Mouse (Mus musculus) neural tube, embryonic 13.5 days (tissue): ENCODE results near the gene Cecr2. TPM values are rescaled to one million over a fixed set of nuclear protein-coding genes. Genes with fewer than 3 reads are reported as not detected.

ENCODE experiments used
- ATAC-seq: fragments of 200-750 bp; cut with Nextera tagmentation; 2 replicates; pipeline ENCODE4 v1.8.0; 2017; ENCODE audit warnings: low read depth, mild to moderate bottlenecking, moderate TSS enrichment, moderate library complexity
- H3K27ac ChIP-seq: fragments of 300-500 bp; sonication (generic); replicated peaks from 2 replicates; pipeline ENCODE4 v1.5.1; 2015; ENCODE audit warnings: moderate library complexity, mild to moderate bottlenecking, inconsistent platforms
- H3K27me3 ChIP-seq: fragments of 300-500 bp; sonication (generic); 2 replicates; pipeline ENCODE4 v1.6.1; 2015; ENCODE audit warnings: mild to moderate bottlenecking, inconsistent platforms
- H3K36me3 ChIP-seq: fragments of 300-500 bp; sonication (generic); 2 replicates; pipeline ENCODE4 v1.6.1; 2015; ENCODE audit warnings: mild to moderate bottlenecking, inconsistent platforms
- H3K4me1 ChIP-seq: fragments of 300-500 bp; sonication (generic); replicated peaks from 2 replicates; pipeline ENCODE4 v1.6.1; 2015; ENCODE audit warnings: inconsistent platforms
- H3K4me2 ChIP-seq: fragments of 300-500 bp; sonication (generic); 2 replicates; pipeline ENCODE4 v1.6.1; 2015; ENCODE audit warnings: inconsistent platforms, mild to moderate bottlenecking, moderate library complexity
- H3K4me3 ChIP-seq: fragments of 300-500 bp; sonication (generic); 2 replicates; pipeline ENCODE4 v1.5.1; 2015; ENCODE audit warnings: mild to moderate bottlenecking, inconsistent platforms
- H3K9ac ChIP-seq: fragments of 300-500 bp; sonication (generic); 2 replicates; pipeline ENCODE4 v1.6.1; 2015; ENCODE audit warnings: moderate library complexity, mild to moderate bottlenecking, inconsistent platforms
- H3K9me3 ChIP-seq: fragments of 300-500 bp; sonication (generic); 2 replicates; pipeline ENCODE4 v1.6.1; 2016; ENCODE audit warnings: inconsistent platforms
- WGBS: fragments of 180-500 bp; shearing (Covaris S2); methylation state at CpG from one replicate; pipeline ENCODE4 v1.1.7; 2015; 5-methylcytosine and 5-hydroxymethylcytosine counted together
- polyA plus RNA-seq: library from polyadenylated mRNA; unstranded; fragments of >200 nt; fragmentation: Nextera tagmentation; extraction: Ambion mirVana; gene quantifications from 2 replicates; pipeline ENCODE4 v1.2.1, GENCODE M21; 2015

Cecr2 gene
- polyA plus RNA-seq, 1 experiment from 2014 or later, result 7.1 TPM

DNA sequence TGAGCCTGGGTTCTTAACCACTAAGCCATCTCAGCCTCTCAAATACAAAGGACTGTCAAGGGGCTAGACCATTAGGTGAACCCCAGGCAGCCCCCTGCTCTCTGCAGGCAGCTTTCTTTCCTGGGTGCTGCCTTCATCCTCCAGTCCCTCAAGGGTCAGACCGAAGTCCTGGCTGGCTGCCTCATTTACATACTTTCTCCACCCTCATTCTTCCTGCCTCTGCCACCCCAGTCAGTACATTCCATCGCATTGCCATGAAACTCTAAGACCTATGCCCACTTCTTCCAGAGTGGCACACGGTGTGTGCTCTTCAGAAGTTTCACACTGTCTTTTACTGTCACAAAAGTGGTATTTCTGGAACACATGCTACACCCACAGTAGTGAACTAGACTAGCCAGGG is 112.1 kb downstream of the Cecr2 start:
- H3K9ac ChIP-seq, result no peak overlapping the region
- H3K9me3 ChIP-seq, result no peaks in the 10 kb centered on the region
- no peaks in the 10 kb centered on the region for H3K27me3 ChIP-seq
- H3K27ac ChIP-seq, result no peak overlapping the region
- H3K4me1 ChIP-seq, result peaks cover 18% of the 10 kb centered on the region
- H3K4me3 ChIP-seq, result no peak overlapping the region
- H3K36me3 ChIP-seq, result no peaks in the 10 kb centered on the region
- no peak overlapping the region for H3K4me2 ChIP-seq
- WGBS, result 62% methylated on average over 3 of the region's 3 CpGs
- no peak for ATAC-seq

DNA sequence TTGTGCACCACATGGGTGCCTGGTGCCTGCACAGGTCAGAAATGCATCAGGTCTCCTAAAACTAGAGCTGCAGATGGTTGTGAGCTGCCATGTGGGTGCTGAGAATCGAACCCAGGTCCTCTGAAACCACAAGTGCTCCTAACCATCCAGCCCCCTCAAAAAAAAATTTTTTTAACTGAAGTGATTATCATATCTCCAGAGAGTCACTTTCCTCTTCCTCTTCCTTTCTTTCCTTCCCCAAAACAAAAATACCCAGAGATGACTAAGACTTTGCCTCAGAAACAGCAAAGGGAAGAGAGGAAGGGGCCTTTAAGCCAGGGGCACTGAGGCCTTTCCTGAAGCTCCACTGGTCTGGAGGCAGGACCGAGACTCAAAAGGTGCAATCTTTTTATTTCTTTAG is 116.8 kb downstream of the Cecr2 start:
- no peak overlapping the region for H3K4me3 ChIP-seq
- peaks cover 20% of the 10 kb centered on the region for H3K4me1 ChIP-seq
- WGBS, result 86% methylated on average over 2 of the region's 2 CpGs
- no peaks in the 10 kb centered on the region for H3K27me3 ChIP-seq
- no peaks in the 10 kb centered on the region for H3K9me3 ChIP-seq
- H3K9ac ChIP-seq, result no peak overlapping the region
- no peak overlapping the region for H3K4me2 ChIP-seq
- no peaks in the 10 kb centered on the region for H3K36me3 ChIP-seq
- no peak overlapping the region for H3K27ac ChIP-seq
- no peak for ATAC-seq

DNA sequence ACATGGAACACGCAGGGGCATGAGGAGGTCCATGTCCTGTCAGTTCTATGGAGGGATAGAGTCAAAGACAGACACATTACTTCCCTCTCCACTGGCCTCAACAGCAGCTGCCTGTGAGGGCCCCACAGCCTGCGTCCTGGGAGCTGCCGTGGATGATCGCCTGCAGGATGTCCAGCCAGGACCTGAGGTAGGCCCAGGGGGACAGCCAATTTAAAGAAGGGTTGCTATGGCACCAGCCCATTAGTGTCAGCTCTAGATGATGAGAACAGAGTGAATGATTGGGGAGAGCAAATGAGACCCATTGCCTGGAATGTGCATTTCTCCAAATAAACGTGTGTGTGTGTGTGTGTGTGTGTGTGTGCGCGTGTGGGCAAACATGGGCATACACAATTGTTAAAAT is 118.2 kb downstream of the Cecr2 start:
- H3K27ac ChIP-seq, result 0 out of 2 replicates have a peak overlapping the region, but pooled peaks have one; percentile 15
- H3K4me3 ChIP-seq, result no peak overlapping the region
- H3K27me3 ChIP-seq, result no peaks in the 10 kb centered on the region
- 49% methylated on average over 7 of the region's 7 CpGs for WGBS
- peaks cover 20% of the 10 kb centered on the region for H3K4me1 ChIP-seq
- no peak overlapping the region for H3K9ac ChIP-seq
- no peak overlapping the region for H3K4me2 ChIP-seq
- ATAC-seq, result no peak
- peaks cover 4% of the 10 kb centered on the region; the same call in 1 of the 2 replicates for H3K36me3 ChIP-seq
- H3K9me3 ChIP-seq, result no peaks in the 10 kb centered on the region

DNA sequence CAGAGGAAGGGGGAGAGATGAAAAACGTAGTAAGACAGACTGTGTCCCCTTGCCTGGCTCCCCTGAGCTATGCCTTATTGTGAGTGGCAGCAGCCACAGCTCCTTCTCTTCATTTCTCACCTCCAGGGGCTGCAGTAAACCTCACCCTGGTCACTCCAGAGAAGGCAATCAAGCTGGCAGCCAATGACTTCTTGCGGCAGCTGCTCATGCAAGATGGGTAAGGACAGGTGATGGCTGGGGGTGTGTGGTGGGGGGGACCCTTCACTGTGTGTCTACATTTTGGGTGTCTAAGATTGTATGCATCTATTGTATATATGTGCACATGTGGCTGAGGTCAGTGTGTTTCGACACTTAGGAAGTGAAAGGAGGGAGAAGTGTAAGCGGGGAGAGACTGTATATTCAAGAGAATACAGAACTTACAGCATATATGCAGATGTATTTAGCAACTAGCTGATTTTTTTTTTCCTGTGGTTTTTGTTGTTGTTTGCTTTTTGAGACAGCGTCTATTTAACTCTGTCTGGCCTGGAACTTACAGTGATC is 122.0 kb downstream of the Cecr2 start:
- H3K9me3 ChIP-seq, result no peaks in the 10 kb centered on the region
- peaks cover 20% of the 10 kb centered on the region for H3K4me1 ChIP-seq
- WGBS, result 81% methylated on average over 5 of the region's 5 CpGs
- H3K27me3 ChIP-seq, result no peaks in the 10 kb centered on the region
- H3K4me2 ChIP-seq, result no peak overlapping the region
- H3K4me3 ChIP-seq, result no peak overlapping the region
- no peak for ATAC-seq
- peaks cover 22% of the 10 kb centered on the region for H3K36me3 ChIP-seq
- no peak overlapping the region for H3K9ac ChIP-seq
- H3K27ac ChIP-seq, result no peak overlapping the region

DNA sequence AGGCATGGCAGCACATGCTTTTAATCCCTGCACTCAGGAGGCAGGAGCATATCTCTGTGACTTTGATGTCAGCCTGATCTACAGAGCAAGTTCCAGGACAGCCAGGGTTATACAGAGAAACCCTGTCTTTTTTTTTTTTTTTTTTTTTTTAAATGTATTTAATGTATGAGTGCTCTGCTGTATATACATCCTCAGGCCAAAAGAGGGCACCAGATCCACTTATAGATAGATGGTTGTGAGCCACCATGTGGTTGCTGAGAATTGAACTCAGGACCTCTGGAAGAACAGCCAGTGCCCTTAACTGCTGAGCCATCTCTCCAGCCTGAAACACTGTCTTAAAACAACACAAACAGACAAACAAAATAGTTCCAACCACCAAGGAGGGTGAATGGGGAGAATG is 122.7 kb downstream of the Cecr2 start:
- no peak for ATAC-seq

DNA sequence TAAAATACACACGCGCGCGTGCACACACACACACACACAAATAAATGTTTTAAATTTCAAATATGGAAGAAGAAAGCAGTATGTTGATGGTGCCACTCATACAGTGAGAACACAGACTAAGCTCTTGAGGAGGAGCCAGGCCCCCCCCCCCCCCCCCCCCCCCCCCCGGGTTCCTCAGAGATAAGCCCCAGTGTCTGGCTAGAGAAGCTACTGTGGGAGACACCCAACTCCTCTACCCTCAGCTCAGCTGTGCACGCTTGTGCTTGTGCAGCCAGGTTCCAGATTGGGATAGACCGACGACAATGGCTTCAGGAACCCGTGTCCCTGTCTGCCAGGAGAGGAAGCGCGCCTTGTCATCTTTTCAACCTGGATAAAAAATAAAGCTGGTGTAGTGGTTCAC is 124.0 kb downstream of the Cecr2 start:
- H3K27ac ChIP-seq, result no peak overlapping the region
- peaks cover 42% of the 10 kb centered on the region for H3K36me3 ChIP-seq
- no peaks in the 10 kb centered on the region for H3K9me3 ChIP-seq
- no peak overlapping the region for H3K4me3 ChIP-seq
- no peak overlapping the region for H3K4me2 ChIP-seq
- no peaks in the 10 kb centered on the region for H3K27me3 ChIP-seq
- no peak for ATAC-seq
- WGBS, result 89% methylated on average over 11 of the region's 11 CpGs
- H3K9ac ChIP-seq, result no peak overlapping the region
- H3K4me1 ChIP-seq, result peaks cover 11% of the 10 kb centered on the region; the same call in 1 of the 2 replicates

More for the DNA sequence above, 122.7 kb downstream of the Cecr2 start:
- no peak overlapping the region for H3K4me3 ChIP-seq
- no peaks in the 10 kb centered on the region for H3K27me3 ChIP-seq
- no peak overlapping the region for H3K27ac ChIP-seq
- H3K36me3 ChIP-seq, result peaks cover 30% of the 10 kb centered on the region
- no peak overlapping the region for H3K9ac ChIP-seq
- no peak overlapping the region for H3K4me2 ChIP-seq
- H3K9me3 ChIP-seq, result no peaks in the 10 kb centered on the region
- peaks cover 20% of the 10 kb centered on the region for H3K4me1 ChIP-seq

DNA sequence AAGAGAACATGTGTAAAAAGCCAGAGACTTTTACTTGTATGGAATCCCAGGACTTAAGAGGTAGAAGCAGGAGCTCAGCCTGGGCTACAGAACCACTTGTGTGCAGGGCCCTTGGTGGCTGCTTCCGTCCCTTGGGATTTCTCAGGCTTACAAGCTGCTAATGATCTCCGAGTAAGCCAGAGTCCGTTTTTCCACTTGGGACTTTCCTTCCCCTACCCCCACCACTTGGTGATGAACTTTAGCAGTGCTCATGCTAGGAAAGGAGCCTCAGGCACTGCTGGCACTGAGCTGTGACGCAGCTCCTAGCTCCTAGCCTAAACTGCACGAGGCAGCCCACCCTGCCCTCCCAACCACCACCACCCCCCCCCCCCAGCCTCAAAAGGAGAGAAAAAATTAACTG is 124.5 kb downstream of the Cecr2 start:
- Histone ChIP-seq H3K9me3 (no peaks in the 10 kb centered on the region), H3K4me1 (peaks cover 5% of the 10 kb centered on the region; the same call in 1 of the 2 replicates), H3K27me3 (no peaks in the 10 kb centered on the region), H3K36me3 (peaks cover 48% of the 10 kb centered on the region), H3K4me3 (no peak overlapping the region), H3K4me2 (no peak overlapping the region), H3K27ac (no peak overlapping the region), H3K9ac (no peak overlapping the region)
- WGBS, result 42% methylated on average over 5 of the region's 5 CpGs
- ATAC-seq, result 0 out of 2 replicates have a peak, but pooled peaks have one; percentile 16

DNA sequence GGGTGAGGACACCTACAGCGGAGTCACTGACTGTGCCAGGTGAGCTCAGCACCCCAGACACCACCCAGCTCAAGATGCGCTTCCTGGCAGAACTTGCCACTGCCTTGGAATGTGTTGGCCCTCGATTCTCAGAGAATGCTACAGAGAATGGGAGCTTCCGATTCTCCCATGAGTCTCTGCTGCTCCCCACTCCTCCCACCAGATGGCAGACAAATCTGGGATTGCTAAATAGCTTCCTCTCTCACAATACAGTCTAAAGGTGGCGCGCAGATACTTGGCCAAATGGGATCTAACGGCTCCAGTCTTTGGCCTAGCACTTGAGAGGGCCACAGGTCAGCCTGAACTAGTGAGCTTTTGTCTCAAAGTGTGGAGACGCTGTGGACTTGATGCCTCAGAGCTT is 126.8 kb downstream of the Cecr2 start:
- Histone ChIP-seq H3K27me3 (no peaks in the 10 kb centered on the region), H3K27ac (no peak overlapping the region), H3K9ac (no peak overlapping the region), H3K36me3 (peaks cover 70% of the 10 kb centered on the region), H3K4me3 (no peak overlapping the region), H3K4me2 (no peak overlapping the region), H3K9me3 (no peaks in the 10 kb centered on the region), H3K4me1 (no peaks in the 10 kb centered on the region; the same call in 1 of the 2 replicates)
- no peak for ATAC-seq
- 83% methylated on average over 8 of the region's 8 CpGs for WGBS

DNA sequence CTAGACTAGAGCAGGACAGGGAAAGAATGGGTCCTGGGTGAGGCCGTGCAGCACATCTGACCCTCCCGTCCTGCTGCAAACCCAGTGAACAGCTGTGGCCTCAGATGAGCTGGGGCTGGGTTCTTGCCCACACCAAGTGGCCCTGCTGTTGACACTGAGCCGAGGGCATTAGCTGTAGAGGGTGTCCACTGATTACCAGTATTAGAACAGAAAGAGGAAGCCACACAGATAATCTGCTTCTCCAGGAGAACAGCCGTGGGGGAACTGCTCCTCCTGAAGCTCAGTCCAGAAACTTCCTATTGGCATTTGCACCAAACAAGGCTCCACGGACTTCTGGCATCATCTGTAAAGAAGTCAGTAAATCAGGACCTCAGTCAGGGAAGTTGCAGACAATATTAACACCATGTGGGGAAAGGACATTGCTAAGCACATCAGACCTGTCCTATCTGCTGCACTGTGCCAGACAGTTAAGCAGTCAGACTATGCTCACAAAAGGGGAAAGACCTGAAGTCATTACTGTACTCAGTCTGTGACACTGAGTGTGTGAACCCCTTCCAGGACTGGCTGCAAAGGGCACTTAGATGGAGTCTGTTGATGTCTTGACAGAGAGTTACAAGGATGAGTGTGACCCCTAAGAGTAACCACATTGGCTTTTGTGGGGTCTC is 129.4 kb downstream of the Cecr2 start:
- Histone ChIP-seq H3K9me3 (no peaks in the 10 kb centered on the region), H3K4me3 (no peak overlapping the region), H3K36me3 (peaks cover 91% of the 10 kb centered on the region), H3K27me3 (no peaks in the 10 kb centered on the region), H3K9ac (no peak overlapping the region), H3K4me1 (no peaks in the 10 kb centered on the region; the same call in 1 of the 2 replicates), H3K27ac (no peak overlapping the region), H3K4me2 (no peak overlapping the region)
- ATAC-seq, result no peak
- 89% methylated on average over 5 of the region's 5 CpGs for WGBS

DNA sequence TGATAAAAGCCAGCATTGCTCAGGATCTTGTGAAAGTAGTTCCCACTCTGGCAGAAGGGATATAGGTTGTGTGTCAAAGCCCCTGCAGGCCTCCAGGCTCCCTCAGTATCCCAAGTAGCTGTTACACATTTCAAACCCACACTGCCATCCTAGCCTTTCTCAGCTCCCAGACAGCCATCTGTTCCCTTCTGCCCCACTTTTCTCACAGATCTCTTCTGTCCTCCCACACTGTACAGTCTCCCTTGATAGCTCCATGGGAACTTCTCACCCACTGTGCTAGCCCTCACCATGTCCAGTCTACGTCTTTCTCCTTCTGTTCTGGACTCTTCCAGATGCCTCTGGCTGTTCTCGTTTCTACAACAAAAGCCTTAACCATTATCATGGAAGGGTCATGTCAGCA is 129.9 kb downstream of the Cecr2 start:
- WGBS, result 82% methylated on average over 2 of the region's 2 CpGs
- no peak overlapping the region for H3K4me3 ChIP-seq
- no peak for ATAC-seq
- H3K9me3 ChIP-seq, result no peaks in the 10 kb centered on the region
- H3K4me1 ChIP-seq, result no peaks in the 10 kb centered on the region; the same call in 1 of the 2 replicates
- H3K9ac ChIP-seq, result no peak overlapping the region
- H3K27ac ChIP-seq, result no peak overlapping the region
- H3K36me3 ChIP-seq, result peaks cover 97% of the 10 kb centered on the region
- no peaks in the 10 kb centered on the region for H3K27me3 ChIP-seq
- no peak overlapping the region for H3K4me2 ChIP-seq

DNA sequence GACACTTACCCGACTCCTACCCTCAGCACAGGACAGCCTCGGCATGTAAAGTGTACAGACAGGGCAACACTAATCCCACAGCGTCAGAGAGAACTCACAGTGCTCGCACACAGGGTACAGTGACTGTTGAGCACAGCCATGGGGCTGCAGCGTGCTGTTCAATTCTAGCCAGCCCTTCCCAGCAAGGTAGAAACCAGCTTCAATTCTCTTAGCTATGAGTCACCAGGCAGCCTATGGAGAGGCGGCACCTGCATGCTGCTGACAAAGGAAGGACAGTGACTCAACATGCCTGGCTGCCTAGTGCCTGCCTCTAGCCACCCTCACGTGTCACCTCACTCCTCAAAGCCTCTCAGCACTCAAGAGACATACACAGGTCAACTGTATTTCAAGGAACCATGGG is 131.8 kb downstream of the Cecr2 start:
- Histone ChIP-seq H3K9me3 (no peaks in the 10 kb centered on the region), H3K4me2 (no peak overlapping the region), H3K4me1 (no peaks in the 10 kb centered on the region), H3K27ac (no peak overlapping the region), H3K36me3 (peaks cover 98% of the 10 kb centered on the region), H3K4me3 (no peak overlapping the region), H3K27me3 (no peaks in the 10 kb centered on the region), H3K9ac (no peak overlapping the region)
- no peak for ATAC-seq
- 91% methylated on average over 7 of the region's 7 CpGs for WGBS

DNA sequence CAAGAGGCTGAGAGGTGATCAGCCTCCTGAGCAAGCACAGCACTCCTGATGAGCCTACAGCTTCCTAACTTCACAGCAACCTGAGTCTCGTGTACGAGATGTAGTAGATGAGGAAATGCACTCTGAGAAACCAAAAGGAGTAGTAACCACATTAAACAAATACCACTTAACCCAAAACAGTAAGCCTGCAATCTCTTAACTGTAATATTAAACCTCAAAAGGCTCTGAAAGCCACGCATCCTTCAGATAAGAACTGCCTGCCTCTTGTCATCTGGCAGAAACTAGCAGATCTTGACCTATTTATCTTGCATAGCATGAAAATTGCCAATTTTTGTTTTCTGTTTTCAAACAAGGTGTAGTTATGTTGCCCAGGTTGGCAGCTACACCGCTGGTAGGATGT is 132.7 kb downstream of the Cecr2 start:
- H3K4me2 ChIP-seq, result no peak overlapping the region
- no peak overlapping the region for H3K9ac ChIP-seq
- ATAC-seq, result no peak
- H3K27ac ChIP-seq, result no peak overlapping the region
- WGBS, result 91% methylated on average over 4 of the region's 4 CpGs
- H3K4me1 ChIP-seq, result no peaks in the 10 kb centered on the region
- H3K27me3 ChIP-seq, result no peaks in the 10 kb centered on the region
- H3K4me3 ChIP-seq, result no peak overlapping the region
- H3K36me3 ChIP-seq, result peaks cover 98% of the 10 kb centered on the region
- no peaks in the 10 kb centered on the region for H3K9me3 ChIP-seq

DNA sequence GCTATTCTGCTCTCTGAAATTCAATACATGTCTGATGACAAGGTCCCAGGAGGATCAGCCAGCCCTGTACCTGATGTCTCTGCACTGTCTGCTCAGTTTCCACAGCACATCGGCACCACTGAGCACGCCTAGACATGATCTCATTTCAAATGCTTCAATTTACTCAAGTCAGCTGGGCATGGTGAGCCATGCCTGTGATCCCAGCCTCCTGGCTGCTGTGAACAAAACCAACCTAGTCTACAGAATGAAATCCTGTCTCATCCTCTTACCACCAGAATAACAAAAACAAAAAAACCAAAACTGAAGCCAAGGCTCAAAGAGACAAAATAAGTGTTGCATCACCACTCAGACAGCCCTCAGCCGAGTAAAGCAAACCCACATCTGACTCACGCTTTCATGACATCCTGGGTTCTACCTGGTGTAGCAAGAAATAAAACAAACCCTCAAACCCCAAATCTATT is 133.4 kb downstream of the Cecr2 start:
- H3K36me3 ChIP-seq, result peaks cover 98% of the 10 kb centered on the region
- no peak overlapping the region for H3K9ac ChIP-seq
- WGBS, result 92% methylated on average over 4 of the region's 4 CpGs
- H3K4me2 ChIP-seq, result no peak overlapping the region
- no peaks in the 10 kb centered on the region for H3K9me3 ChIP-seq
- no peak overlapping the region for H3K27ac ChIP-seq
- no peaks in the 10 kb centered on the region for H3K27me3 ChIP-seq
- no peak overlapping the region for H3K4me3 ChIP-seq
- no peaks in the 10 kb centered on the region for H3K4me1 ChIP-seq
- ATAC-seq, result no peak
